ENCODE assay signal across 21 mouse cellular contexts in the genomic region with DNA sequence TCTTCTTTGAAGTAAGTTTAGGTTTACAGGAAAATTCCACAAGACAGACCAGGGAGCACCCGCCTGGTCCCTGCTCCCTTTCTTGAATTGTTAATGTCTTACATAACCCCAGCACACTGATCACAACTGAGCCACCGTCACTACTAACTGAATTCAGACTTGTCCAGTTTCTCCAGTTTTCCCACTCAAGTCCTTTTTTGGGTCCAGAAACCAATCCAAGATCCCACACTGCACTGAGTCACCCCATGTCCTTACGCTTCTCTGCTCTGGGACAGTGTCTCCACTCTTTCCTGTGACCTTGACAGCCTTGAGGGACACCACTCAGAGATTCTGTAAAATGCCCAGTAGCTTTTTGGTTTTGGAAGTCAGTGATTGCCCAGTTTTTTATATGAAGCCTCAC. TPM values are rescaled to one million over a fixed set of nuclear protein-coding genes. Genes with fewer than 3 reads are reported as not detected.
"Had no signal": no experiment of that assay in that cellular context is flagged by ENCODE, and none has a peak within 500 bp of the region (broad histone marks: within the 10 kb centered on the region; RNA-seq: fewer than 3 reads in every experiment).

No protein-coding gene starts in this region.

- H3K36me3 ChIP-seq: limb, embryonic 12.5 days; limb, embryonic 15.5 days; midbrain, embryonic 12.5 days; midbrain, embryonic 15.5 days; neural tube, embryonic 12.5 days; stomach, embryonic 15.5 days had no signal

- H3K27ac ChIP-seq: kidney, postnatal 0 days; layer of hippocampus, adult 2 months; limb, embryonic 12.5 days; limb, embryonic 15.5 days; liver, embryonic 14.5 days; macrophage; midbrain, embryonic 12.5 days; midbrain, embryonic 15.5 days; neural tube, embryonic 12.5 days; stomach, embryonic 15.5 days had no signal

- H3K9me3 ChIP-seq: limb, embryonic 15.5 days; midbrain, embryonic 12.5 days; midbrain, embryonic 15.5 days; neural tube, embryonic 12.5 days; stomach, embryonic 15.5 days had no signal

- H3K9ac ChIP-seq: limb, embryonic 12.5 days; limb, embryonic 15.5 days; liver, embryonic 14.5 days; liver, postnatal 0 days; lung, embryonic 14.5 days; midbrain, embryonic 12.5 days; midbrain, embryonic 15.5 days; neural tube, embryonic 12.5 days; stomach, embryonic 15.5 days had no signal

- ATAC-seq: liver, postnatal 0 days; lung, postnatal 0 days; midbrain, embryonic 15.5 days had no signal

- H3K4me3 ChIP-seq: layer of hippocampus, adult 2 months; limb, embryonic 12.5 days; limb, embryonic 15.5 days; midbrain, embryonic 12.5 days; midbrain, embryonic 15.5 days; neural tube, embryonic 12.5 days; stomach, embryonic 15.5 days had no signal

- H3K4me2 ChIP-seq: limb, embryonic 12.5 days; limb, embryonic 15.5 days; liver, embryonic 11.5 days; lung, embryonic 14.5 days; midbrain, embryonic 12.5 days; midbrain, embryonic 15.5 days; neural tube, embryonic 12.5 days; stomach, embryonic 15.5 days had no signal

- DNase-seq: kidney, postnatal 25 days; layer of hippocampus, adult 9-11 months; left cerebral cortex, postnatal 4 days; liver, postnatal 0 days; lung, embryonic 14.5 days; right cerebral cortex, postnatal 25 days; spleen, adult 18-20 months; thymus, postnatal 36 days had no signal

- H3K27me3 ChIP-seq: midbrain, embryonic 12.5 days; midbrain, embryonic 15.5 days; neural tube, embryonic 12.5 days had no signal

RNA-seq across cellular contexts. Expression of a gene that starts 53.3 kb away (rescaled TPM):
- total RNA-seq: megakaryocyte, adult 5-6 weeks had no signal
- polyA plus RNA-seq: macrophage had no signal
